Mouse (Mus musculus) thymus, adult 2 months (tissue): ENCODE measurements around the gene Mre11a.

Experiments used
- CTCF ChIP-seq: fragments of 200-500 bp; IDR thresholded peaks from 2 replicates; pipeline ENCODE4 v1.5.1; 2012; ENCODE audit warnings: mild to moderate bottlenecking, control low read depth, low read length, moderate library complexity, borderline replicate concordance; ENCODE audit not compliant: control insufficient read depth, poor library complexity, insufficient read depth; ENCODE audit errors: extremely low read depth
- POLR2A ChIP-seq: fragments of 200-500 bp; IDR thresholded peaks from 2 replicates; pipeline ENCODE4 v1.6.1; 2012; ENCODE audit warnings: mild to moderate bottlenecking, low read length, control low read depth, moderate library complexity; ENCODE audit not compliant: control insufficient read depth, poor library complexity, insufficient read depth; ENCODE audit errors: extremely low read depth

DNA sequence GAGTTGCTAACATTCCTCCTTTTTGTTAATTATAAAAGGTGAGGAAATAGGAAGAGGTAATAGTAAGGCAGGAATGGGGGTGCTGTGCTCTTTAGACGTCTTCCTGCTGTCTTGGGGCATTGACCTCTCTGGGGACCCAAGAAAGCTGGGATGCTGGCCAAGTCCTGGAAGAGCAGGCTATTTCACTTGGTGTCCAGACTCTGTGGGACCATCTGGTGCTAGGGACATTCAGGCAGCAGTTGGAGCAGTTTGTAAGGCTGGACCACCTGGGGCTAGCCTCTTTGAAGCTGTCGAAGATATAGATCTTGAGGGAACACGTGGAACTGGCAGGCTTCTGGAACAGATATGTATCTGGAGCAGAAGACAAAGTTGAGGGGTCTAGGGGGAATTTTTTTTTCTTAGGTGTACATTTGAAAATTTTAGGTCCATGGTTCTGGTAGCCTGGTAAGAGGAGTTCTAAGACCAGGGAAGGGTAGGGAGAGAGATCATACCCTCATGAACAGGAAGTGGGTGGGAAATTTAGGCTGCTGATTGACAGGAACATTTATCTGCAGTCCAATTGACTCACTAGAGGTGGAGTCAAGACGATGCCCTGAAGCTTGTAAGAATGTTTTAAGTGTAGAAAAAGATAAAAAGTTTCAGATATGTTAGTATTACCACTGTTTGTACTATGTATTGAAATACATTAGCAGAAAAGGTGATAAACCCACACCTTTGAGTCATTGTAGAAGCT is 72.6 kb downstream of the Mre11a start:
- TF ChIP-seq CTCF: no peak
- no peak for TF ChIP-seq POLR2A
